ENCODE assay signal across 7 mouse cellular contexts in the genomic region with DNA sequence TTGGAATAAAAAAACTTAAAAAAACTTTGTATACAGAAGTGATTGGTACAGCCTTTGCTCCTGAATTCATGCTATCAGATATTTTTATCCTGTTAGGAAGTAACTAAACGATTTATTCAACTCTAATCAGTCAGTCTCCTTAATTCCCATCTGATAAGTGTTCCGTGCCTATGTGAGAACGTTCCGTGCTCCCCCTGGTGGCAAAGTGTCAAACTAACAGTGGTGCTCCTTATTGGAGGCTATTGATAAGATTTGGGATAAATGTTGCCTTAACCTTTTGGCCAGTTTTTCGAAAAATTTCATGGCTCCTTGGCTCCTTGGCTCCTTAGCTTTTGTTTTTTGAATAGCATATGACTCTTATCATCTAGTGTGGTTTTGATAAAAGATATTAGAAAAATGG.
DNase-seq lines count a peak whose midpoint lies in the region; ATAC-seq and TF ChIP-seq lines count a peak whose summit lies in the region.

No protein-coding gene starts in this region.

- H3K9ac ChIP-seq in liver, postnatal 0 days (replicated peaks), result no peak overlapping the region

- ATAC-seq in liver, postnatal 0 days, result no peak

- H3K27ac ChIP-seq in embryonic fibroblast, embryonic 13.5 days (ENCODE audit: insufficient read depth, low read length), result no peak overlapping the region
- H3K27ac ChIP-seq in liver, postnatal 0 days (ENCODE audit: low read depth), result no peak overlapping the region

- no peaks in the 10 kb centered on the region for H3K4me1 ChIP-seq in embryonic fibroblast, embryonic 13.5 days (ENCODE audit: control insufficient read depth, insufficient read depth, low read length)
- H3K4me1 ChIP-seq in liver, postnatal 0 days (ENCODE audit: insufficient read depth), result no peaks in the 10 kb centered on the region

- TF ChIP-seq POLR2A in embryonic fibroblast, embryonic 13.5 days (IDR thresholded peaks at IDR 0.05; ENCODE audit: low read depth, low read length), result no peak

- H3K9me3 ChIP-seq in liver, postnatal 0 days (ENCODE audit: low read length), result no peaks in the 10 kb centered on the region

- no peaks in the 10 kb centered on the region for H3K27me3 ChIP-seq in liver, postnatal 0 days (ENCODE audit: insufficient read depth, low read length)

- no peaks in the 10 kb centered on the region for H3K36me3 ChIP-seq in liver, postnatal 0 days (replicated peaks; ENCODE audit: insufficient read depth, low read length)

- H3K4me3 ChIP-seq in embryonic fibroblast, embryonic 13.5 days (ENCODE audit: insufficient read depth, low read length), result no peak overlapping the region
- no peak overlapping the region for H3K4me3 ChIP-seq in liver, postnatal 0 days (ENCODE audit: low read depth, low read length)

- TF ChIP-seq CTCF in embryonic fibroblast, embryonic 13.5 days (IDR thresholded peaks at IDR 0.05; ENCODE audit: borderline replicate concordance, insufficient read depth, low read length), result peak; percentile 44; the same call in 1 of the 2 replicates
- peak; percentile 77 for TF ChIP-seq CTCF in liver, postnatal 0 days (IDR thresholded peaks at IDR 0.05; ENCODE audit: low read depth)

- DNase-seq in urinary bladder, adult 2 months (ENCODE audit: low spot score), result peak; percentile 28
- no peak for DNase-seq in urinary bladder, postnatal 10 days (ENCODE audit: low spot score)
- DNase-seq in adrenal gland, postnatal 36 days, result peak; percentile 69 to 75
- DNase-seq in kidney, postnatal 10 days, result peak; percentile 76
- peak; percentile 67 for DNase-seq in liver, postnatal 0 days
- DNase-seq in right cerebral cortex, postnatal 25 days, result peak; percentile 8

- TF ChIP-seq EP300 in liver, postnatal 0 days (IDR thresholded peaks at IDR 0.05; ENCODE audit: low read depth), result no peak

- H3K4me2 ChIP-seq in liver, postnatal 0 days (ENCODE audit: low read depth, low read length), result no peak overlapping the region

- 7% methylated on average over 5 of the region's 5 CpGs for WGBS in liver, postnatal 0 days (ENCODE audit: insufficient replicate concordance)
